Mouse (Mus musculus) embryonic fibroblast, embryonic 13.5 days (primary cell): ENCODE results near the gene Iars. TPM values are rescaled to one million over a fixed set of nuclear protein-coding genes. Genes with fewer than 3 reads are reported as not detected.

Experiments used
- H3K27ac ChIP-seq: 2 replicates; pipeline ENCODE4 v1.5.1; 2012; ENCODE audit warnings: low read length, control low read depth, inconsistent platforms; ENCODE audit not compliant: insufficient read depth
- H3K4me1 ChIP-seq: 2 replicates; pipeline ENCODE4 v1.6.1; 2011; ENCODE audit warnings: low read length; ENCODE audit not compliant: control insufficient read depth, insufficient read depth
- H3K4me3 ChIP-seq: 2 replicates; pipeline ENCODE4 v1.5.1; 2011; ENCODE audit warnings: mild to moderate bottlenecking, control low read depth, low read length; ENCODE audit not compliant: insufficient read depth
- CTCF ChIP-seq: IDR thresholded peaks from 2 replicates; pipeline ENCODE4 v1.5.1; 2011; ENCODE audit warnings: mild to moderate bottlenecking, control low read depth, low read length, moderate library complexity, borderline replicate concordance; ENCODE audit not compliant: insufficient read depth
- POLR2A ChIP-seq: IDR thresholded peaks from 2 replicates; pipeline ENCODE4 v1.6.1; 2011; ENCODE audit warnings: low read depth, mild to moderate bottlenecking, control low read depth, low read length, moderate library complexity
- polyA plus RNA-seq: library from polyadenylated mRNA; stranded (reverse); fragments of >200 nt; gene quantifications from 2 replicates; pipeline ENCODE4 v1.2.4, GENCODE M21; 2011; ENCODE audit warnings: low read depth; ENCODE audit not compliant: missing spikeins, insufficient read length

Gene Iars
- 156 and 158 TPM in 2 replicates for polyA plus RNA-seq

GRCm38 (mm10) chr13:49681351-49682232 lies at the start of gene Iars:
Iars (plus strand) TSS chr13:49682100.
- Histone ChIP-seq H3K4me3 (peak within 1 kb of the TSS; percentile 91), H3K27ac (peak within 1 kb of the TSS; percentile 55), H3K4me1 (no peaks in the 10 kb centered on the region)
- TF ChIP-seq CTCF (no peak), POLR2A (peak; percentile 96)

GRCm38 (mm10) chr13:49639965-49640364 lies 41.9 kb upstream of the Iars start:
- peaks cover 8% of the 10 kb centered on the region for H3K4me1 ChIP-seq
- H3K4me3 ChIP-seq = no peak overlapping the region
- H3K27ac ChIP-seq = no peak overlapping the region
- TF ChIP-seq POLR2A (no peak), CTCF (no peak)

GRCm38 (mm10) chr13:49642650-49643049 lies 39.2 kb upstream of the Iars start:
- no peak overlapping the region; the same call in 1 of the 2 replicates for H3K27ac ChIP-seq
- TF ChIP-seq POLR2A (no peak), CTCF (no peak)
- H3K4me1 ChIP-seq = peaks cover 8% of the 10 kb centered on the region
- no peak overlapping the region for H3K4me3 ChIP-seq

- H3K4me3 ChIP-seq = no peak overlapping the region
Observed at GRCm38 (mm10) chr13:49643669-49644362, 38.1 kb upstream of the Iars start.

GRCm38 (mm10) chr13:49644731-49645529 lies 37.0 kb upstream of the Iars start:
- TF ChIP-seq POLR2A (no peak), CTCF (no peak)
- Histone ChIP-seq H3K4me3 (no peak overlapping the region), H3K27ac (peak overlapping the region; percentile 78), H3K4me1 (peaks cover 8% of the 10 kb centered on the region)

More at GRCm38 (mm10) chr13:49643669-49644362, 38.1 kb upstream of the Iars start:
- no peak for TF ChIP-seq POLR2A
- no peak for TF ChIP-seq CTCF
- Histone ChIP-seq H3K4me1 (peaks cover 8% of the 10 kb centered on the region), H3K27ac (peak overlapping the region; percentile 78)

GRCm38 (mm10) chr13:49646019-49646418 lies 35.9 kb upstream of the Iars start:
- Histone ChIP-seq H3K27ac (no peak overlapping the region), H3K4me3 (no peak overlapping the region), H3K4me1 (peaks cover 8% of the 10 kb centered on the region)
- TF ChIP-seq POLR2A (no peak), CTCF (no peak)

GRCm38 (mm10) chr13:49651136-49651535 lies 30.8 kb upstream of the Iars start:
- no peak overlapping the region for H3K4me3 ChIP-seq
- TF ChIP-seq CTCF (no peak), POLR2A (no peak)

GRCm38 (mm10) chr13:49651781-49652351 lies 30.0 kb upstream of the Iars start:
- TF ChIP-seq POLR2A = no peak
- no peak for TF ChIP-seq CTCF
- Histone ChIP-seq H3K4me1 (peaks cover 2% of the 10 kb centered on the region; the same call in 1 of the 2 replicates), H3K4me3 (peak overlapping the region; percentile 81), H3K27ac (no peak overlapping the region)

More at GRCm38 (mm10) chr13:49651136-49651535, 30.8 kb upstream of the Iars start:
- H3K27ac ChIP-seq = no peak overlapping the region
- peaks cover 2% of the 10 kb centered on the region; the same call in 1 of the 2 replicates for H3K4me1 ChIP-seq

GRCm38 (mm10) chr13:49652481-49653179 lies 29.3 kb upstream of the Iars start, which contains the start of the genes Cenpp and Nol8:
Cenpp (minus strand) TSS chr13:49652785.
Nol8 (plus strand) TSS chr13:49653078.
- TF ChIP-seq CTCF (no peak), POLR2A (peak; percentile 47; the same call in 1 of the 2 replicates)
- peak within 1 kb of the TSS; percentile 90 for H3K4me3 ChIP-seq
- peak within 1 kb of the TSS; percentile 54 for H3K27ac ChIP-seq
- H3K4me1 ChIP-seq = peaks cover 2% of the 10 kb centered on the region; the same call in 1 of the 2 replicates
